Mouse (Mus musculus): ENCODE data around the gene Cdh1. TPM values are rescaled to one million over a fixed set of nuclear protein-coding genes. Genes with fewer than 3 reads are reported as not detected.

The Cdh1 gene
- not detected in 2 replicates for total RNA-seq (2012; rRNA removed)
- not detected for polyA plus RNA-seq (2012; ENCODE audit: insufficient read depth in 1 of 2, insufficient read length in 2 of 2, low read depth in 1 of 2, low replicate concordance in 2 of 2, missing spikeins in 1 of 2)

DNA sequence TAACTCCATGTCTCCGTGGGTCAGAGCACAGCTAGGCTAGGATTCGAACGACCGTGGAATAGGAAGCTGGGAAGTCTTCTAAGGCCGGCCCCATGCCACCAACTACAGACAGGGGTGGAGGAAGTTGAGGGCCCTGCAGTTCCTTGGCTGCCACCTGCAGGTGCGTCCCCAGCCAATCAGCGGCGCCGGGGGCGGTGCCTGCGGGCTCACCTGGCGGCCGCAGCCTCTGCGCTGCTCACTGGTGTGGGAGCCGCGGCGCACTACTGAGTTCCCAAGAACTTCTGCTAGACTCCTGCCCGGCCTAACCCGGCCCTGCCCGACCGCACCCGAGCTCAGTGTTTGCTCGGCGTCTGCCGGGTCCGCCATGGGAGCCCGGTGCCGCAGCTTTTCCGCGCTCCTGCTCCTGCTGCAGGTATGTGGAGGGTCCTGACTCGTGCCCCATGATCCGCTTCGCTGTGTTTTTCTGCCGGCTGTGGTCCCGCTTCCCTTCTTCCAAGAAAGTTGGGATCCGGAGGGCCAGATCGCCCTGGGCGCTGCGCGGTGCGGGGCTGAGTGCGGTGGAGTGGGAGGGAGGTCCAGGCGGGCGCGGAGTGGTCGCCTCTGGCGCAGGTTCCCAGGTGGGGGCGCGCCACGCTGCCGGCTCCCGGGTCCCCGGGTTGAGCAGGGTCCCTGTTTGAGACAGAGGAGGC lies at the start of gene Cdh1:
Gene Cdh1 (plus strand): TSS at position 221 of the 689 bp plus-strand sequence.
- Histone ChIP-seq H3K27me3 (ENCODE audit: control insufficient read depth in 1 of 2, insufficient read depth in 2 of 2, low read length in 2 of 2) (peaks cover 0 to 7% of the 10 kb centered on the region in 2 experiments; a peak in 2 of 4 replicates), H3K4me1 (ENCODE audit: control insufficient read depth in 1 of 2, insufficient read depth in 2 of 2, low read length in 2 of 2) (no peaks in the 10 kb centered on the region), H3K9ac (ENCODE audit: control insufficient read depth, low read depth, low read length, poor library complexity, severe bottlenecking) (no peak within 1 kb of the TSS), H3K9me3 (replicated peaks; ENCODE audit: insufficient read depth, low read length) (no peaks in the 10 kb centered on the region), H3K36me3 (ENCODE audit: control insufficient read depth in 1 of 2, insufficient read depth in 2 of 2, low read length in 2 of 2) (no peaks in the 10 kb centered on the region), H3K79me2 (ENCODE audit: control insufficient read depth, insufficient read depth, low read length, poor library complexity) (no peaks in the 10 kb centered on the region), H3K27ac (ENCODE audit: control insufficient read depth, low read depth, low read length) (no peak within 1 kb of the TSS), H3K4me3 (ENCODE audit: control insufficient read depth in 1 of 2, insufficient read depth in 1 of 2, low read depth in 2 of 2, low read length in 2 of 2) (no peak within 1 kb of the TSS)
- DNase-seq (ENCODE audit: low read depth, low spot score) = no peak
- peak in 1 of 2 experiments; percentile 35; a peak in 1 of 4 replicates for TF ChIP-seq POLR2A (IDR thresholded peaks at IDR 0.05; ENCODE audit: control insufficient read depth in 1 of 2, insufficient read depth in 1 of 2, low read depth in 1 of 2, low read length in 2 of 2, poor library complexity in 1 of 2)
- no peak for TF ChIP-seq CHD2 (IDR thresholded peaks at IDR 0.05; ENCODE audit: low read length)

GRCm38 (mm10) chr8:106554011-106554410 lies 49.1 kb upstream of the Cdh1 start:
- no peak for DNase-seq (ENCODE audit: low read depth, low spot score)
- H3K4me3 ChIP-seq (ENCODE audit: control insufficient read depth in 1 of 2, insufficient read depth in 1 of 2, low read depth in 2 of 2, low read length in 2 of 2) = no peak overlapping the region

DNA sequence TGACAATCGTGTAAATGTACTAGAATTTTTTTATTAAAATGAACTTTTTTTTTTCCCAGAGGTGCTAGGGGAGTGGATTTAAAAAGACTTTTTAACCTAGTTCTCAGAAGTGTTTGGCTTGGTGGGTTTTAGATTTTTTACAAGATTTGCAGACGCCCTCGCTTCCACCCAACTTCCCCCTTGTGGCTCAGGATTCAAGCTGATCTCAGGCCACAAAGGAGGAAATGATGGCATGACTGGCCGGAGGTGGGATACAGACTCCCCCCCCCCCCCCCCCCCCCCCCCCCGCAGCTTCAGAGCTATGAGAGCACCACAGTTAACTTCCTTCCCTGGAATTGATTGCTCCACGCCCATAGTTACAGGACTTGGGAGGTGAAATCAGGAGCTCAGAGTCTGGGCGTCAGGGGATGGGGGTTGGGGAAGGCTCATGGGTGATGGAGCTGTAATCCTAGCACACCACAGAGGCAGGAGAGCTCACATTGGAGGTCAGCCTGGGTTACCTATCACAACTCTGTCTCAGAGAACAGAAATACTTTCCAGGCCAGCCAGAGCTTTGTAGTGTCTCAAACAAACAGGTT lies 47.0 kb upstream of the Cdh1 start:
- no peaks in the 10 kb centered on the region for H3K9me3 ChIP-seq (replicated peaks; ENCODE audit: insufficient read depth, low read length)
- H3K27me3 ChIP-seq (ENCODE audit: control insufficient read depth in 1 of 2, insufficient read depth in 2 of 2, low read length in 2 of 2) = no peaks in the 10 kb centered on the region
- TF ChIP-seq EP300 (IDR thresholded peaks at IDR 0.05; ENCODE audit: low read depth in 1 of 2, low read length in 2 of 2) (no peak), MYC (IDR thresholded peaks at IDR 0.05; ENCODE audit: low read depth, low read length) (no peak), POLR2AphosphoS2 (IDR thresholded peaks at IDR 0.05; ENCODE audit: low read length) (no peak), MAX (IDR thresholded peaks at IDR 0.05; ENCODE audit: low read length) (no peak), NELFE (IDR thresholded peaks at IDR 0.05; ENCODE audit: low read depth, low read length) (no peak), TBP (IDR thresholded peaks at IDR 0.05; ENCODE audit: low read depth, low read length) (no peak), ZNF384 (IDR thresholded peaks at IDR 0.05; ENCODE audit: low read depth, low read length) (no peak), MYB (IDR thresholded peaks at IDR 0.05; ENCODE audit: low read depth, low read length) (no peak), E2F4 (IDR thresholded peaks at IDR 0.05; ENCODE audit: borderline replicate concordance, low read depth, low read length) (no peak), POLR2AphosphoS5 (IDR thresholded peaks at IDR 0.05; ENCODE audit: borderline replicate concordance, low read depth, low read length) (no peak), GATA1 (IDR thresholded peaks at IDR 0.05; ENCODE audit: low read depth, low read length) (no peak), ETS1 (IDR thresholded peaks at IDR 0.05; ENCODE audit: low read depth, low read length) (no peak), JUND (IDR thresholded peaks at IDR 0.05; ENCODE audit: low read depth, low read length) (no peak), TCF12 (IDR thresholded peaks at IDR 0.05; ENCODE audit: low read depth, low read length) (no peak), GABPA (IDR thresholded peaks at IDR 0.05; ENCODE audit: low read depth, low read length) (no peak), KAT2A (conservative IDR thresholded peaks at IDR 0.05; ENCODE audit: low read depth, low read length) (no peak), HCFC1 (IDR thresholded peaks at IDR 0.05; ENCODE audit: low read depth, low read length) (no peak), RAD21 (IDR thresholded peaks at IDR 0.05; ENCODE audit: low read depth, low read length) (no peak), MAZ (IDR thresholded peaks at IDR 0.05; ENCODE audit: low read depth, low read length) (no peak), ZKSCAN1 (IDR thresholded peaks at IDR 0.05; ENCODE audit: low read depth, low read length) (no peak)
- H3K79me2 ChIP-seq (ENCODE audit: control insufficient read depth, insufficient read depth, low read length, poor library complexity) = no peaks in the 10 kb centered on the region
- no peak overlapping the region for H3K4me3 ChIP-seq (ENCODE audit: control insufficient read depth in 1 of 2, insufficient read depth in 1 of 2, low read depth in 2 of 2, low read length in 2 of 2)
- no peaks in the 10 kb centered on the region for H3K36me3 ChIP-seq (ENCODE audit: control insufficient read depth in 1 of 2, insufficient read depth in 2 of 2, low read length in 2 of 2)
- no peak for DNase-seq (ENCODE audit: low read depth, low spot score)
- no peak overlapping the region for H3K27ac ChIP-seq (ENCODE audit: control insufficient read depth, low read depth, low read length)
- H3K9ac ChIP-seq (ENCODE audit: control insufficient read depth, low read depth, low read length, poor library complexity, severe bottlenecking) = no peak overlapping the region
- no peaks in the 10 kb centered on the region for H3K4me1 ChIP-seq (ENCODE audit: control insufficient read depth in 1 of 2, insufficient read depth in 2 of 2, low read length in 2 of 2)

More at GRCm38 (mm10) chr8:106554011-106554410, 49.1 kb upstream of the Cdh1 start:
- TF ChIP-seq POLR2AphosphoS5 (IDR thresholded peaks at IDR 0.05; ENCODE audit: borderline replicate concordance, low read depth, low read length) = no peak
- peak; percentile 25 to 33 (median 26); a peak in 5 of 6 replicates for TF ChIP-seq CTCF (IDR thresholded peaks at IDR 0.05 in 2 of 3, conservative IDR thresholded peaks at IDR 0.05 in 1 of 3; ENCODE audit: control insufficient read depth in 1 of 3, insufficient read depth in 1 of 3, low read depth in 2 of 3, low read length in 3 of 3, poor library complexity in 1 of 3, severe bottlenecking in 1 of 3)
- TF ChIP-seq MAX (IDR thresholded peaks at IDR 0.05; ENCODE audit: low read length) = no peak
- Histone ChIP-seq H3K4me1 (ENCODE audit: control insufficient read depth in 1 of 2, insufficient read depth in 2 of 2, low read length in 2 of 2) (no peaks in the 10 kb centered on the region), H3K36me3 (ENCODE audit: control insufficient read depth in 1 of 2, insufficient read depth in 2 of 2, low read length in 2 of 2) (no peaks in the 10 kb centered on the region), H3K9ac (ENCODE audit: control insufficient read depth, low read depth, low read length, poor library complexity, severe bottlenecking) (no peak overlapping the region), H3K27me3 (ENCODE audit: control insufficient read depth in 1 of 2, insufficient read depth in 2 of 2, low read length in 2 of 2) (no peaks in the 10 kb centered on the region), H3K9me3 (replicated peaks; ENCODE audit: insufficient read depth, low read length) (no peaks in the 10 kb centered on the region), H3K79me2 (ENCODE audit: control insufficient read depth, insufficient read depth, low read length, poor library complexity) (no peaks in the 10 kb centered on the region), H3K27ac (ENCODE audit: control insufficient read depth, low read depth, low read length) (no peak overlapping the region)

Data from MEL (cell line).